Mouse (Mus musculus): Measurements from ENCODE around the gene Tctn1. TPM values are rescaled to one million over a fixed set of nuclear protein-coding genes. Genes with fewer than 3 reads are reported as not detected.

Tctn1 gene
- polyA plus RNA-seq (2017; shearing (Covaris generic)), result 2.3 TPM

GRCm38 (mm10) chr5:122263933-122264905, at the start of gene Tctn1:
Gene Tctn1, minus strand, starts transcription at chr5:122264460.

GRCm38 (mm10) chr5:122284183-122285028, 20.1 kb upstream of the Tctn1 start, which contains the start of gene Pptc7:
Gene Pptc7, plus strand, starts transcription at chr5:122284365.

GRCm38 (mm10) chr5:122206475-122206874, 57.8 kb downstream of the Tctn1 start, which contains the start of gene Hvcn1:
Gene Hvcn1, plus strand, starts transcription at chr5:122206804.

Other genes starting within 250 kb of the Tctn1 start
- gene Cux2, start 214.4 kb downstream of the Tctn1 start, polyA plus RNA-seq (2017; shearing (Covaris generic)), result 0.17 TPM
- not detected for gene Myl2, start 163.5 kb downstream of the Tctn1 start, polyA plus RNA-seq (2017; shearing (Covaris generic))
- gene Ccdc63, start 123.6 kb downstream of the Tctn1 start, polyA plus RNA-seq (2017; shearing (Covaris generic)), result 0.45 TPM
- gene Ppp1cc, start 106.2 kb downstream of the Tctn1 start, polyA plus RNA-seq (2017; shearing (Covaris generic)), result 82.9 TPM
- 120 TPM for gene Hvcn1, start 57.7 kb downstream of the Tctn1 start, polyA plus RNA-seq (2017; shearing (Covaris generic))
- 13.1 TPM for gene Pptc7, start 19.9 kb upstream of the Tctn1 start, polyA plus RNA-seq (2017; shearing (Covaris generic))
- 7.2 TPM for gene Rad9b, start 89.8 kb upstream of the Tctn1 start, polyA plus RNA-seq (2017; shearing (Covaris generic))
- gene Vps29, start 89.9 kb upstream of the Tctn1 start, polyA plus RNA-seq (2017; shearing (Covaris generic)), result 166 TPM
- 84.7 TPM for gene Gpn3, start 107.4 kb upstream of the Tctn1 start, polyA plus RNA-seq (2017; shearing (Covaris generic))
- gene Fam216a, start 107.9 kb upstream of the Tctn1 start, polyA plus RNA-seq (2017; shearing (Covaris generic)), result 22.2 TPM
- gene Arpc3, start 127.4 kb upstream of the Tctn1 start, polyA plus RNA-seq (2017; shearing (Covaris generic)), result 499 TPM
- gene Anapc7, start 157.2 kb upstream of the Tctn1 start, polyA plus RNA-seq (2017; shearing (Covaris generic)), result 42.2 TPM
- 7.8 TPM for gene Atp2a2, start 237.8 kb upstream of the Tctn1 start, polyA plus RNA-seq (2017; shearing (Covaris generic))